Mouse (Mus musculus) left cerebral cortex, adult 2 months (tissue): ENCODE measurements around the gene Slc17a9. TPM values are rescaled to one million over a fixed set of nuclear protein-coding genes. Genes with fewer than 3 reads are reported as not detected.

Experiments used
- DNase-seq, 2 experiments: peaks; one replicate each; pipeline ENCODE4 v3.0.0; 2021 to 2022; ENCODE audit warnings: low spot score in 2 of 2, mixed read lengths in 1 of 2; ENCODE audit errors: extremely low spot score in 1 of 2
- H3K27ac ChIP-seq: fragments of 200-600 bp; 2 replicates; pipeline ENCODE4 v1.8.1; 2022
- H3K4me3 ChIP-seq: fragments of 200-600 bp; 2 replicates; pipeline ENCODE4 v1.8.1; 2022
- CTCF ChIP-seq: fragments of 200-600 bp; IDR thresholded peaks from 2 replicates; pipeline ENCODE4 v1.8.1; 2022; ENCODE audit warnings: antibody characterized with exemption, mild to moderate bottlenecking, moderate library complexity
- intact Hi-C: fragments of 180-260 bp; cut with DNase I; formaldehyde crosslinking; loops from one replicate; pipeline ENCODE4 v1.15.1; 2025
- total RNA-seq, 2 experiments: library from RNA; stranded (reverse); gene quantifications; 2 replicates each; pipeline ENCODE4 v1.2.3; 2021

The Slc17a9 gene
- total RNA-seq, 2 experiments from 2014 or later = 0.57 TPM; not detected in 1

GRCm38 (mm10) chr2:180701767-180702621 is 23.1 kb upstream of the Slc17a9 start:
- intact Hi-C loops = loop anchor here (1.0 kb wide), 1 partner anchor 8 kb away; the partner anchor contains the start of gene Gid8
- H3K4me3 ChIP-seq = peak overlapping the region; percentile 82
- peak; percentile 91 to 92 for DNase-seq
- no peak; the same call in 1 of the 2 replicates for TF ChIP-seq CTCF
- H3K27ac ChIP-seq = peak overlapping the region; percentile 98

- Histone ChIP-seq H3K27ac (peak overlapping the region; percentile 98), H3K4me3 (peak overlapping the region; percentile 82)
- intact Hi-C loops = loop anchor here (1.0 kb wide), 1 partner anchor 8 kb away; the partner anchor contains the start of gene Gid8
- TF ChIP-seq CTCF = no peak; the same call in 1 of the 2 replicates
- DNase-seq = no peak
Observed at GRCm38 (mm10) chr2:180702701-180703149, 22.3 kb upstream of the Slc17a9 start.

GRCm38 (mm10) chr2:180703175-180703574 is 21.9 kb upstream of the Slc17a9 start:
- Histone ChIP-seq H3K4me3 (no peak overlapping the region), H3K27ac (no peak overlapping the region)
- no peak for DNase-seq
- no peak for TF ChIP-seq CTCF
- intact Hi-C loops = no loop called here

- no peak for TF ChIP-seq CTCF
- intact Hi-C loops = no loop called here
- DNase-seq = no peak
- Histone ChIP-seq H3K4me3 (no peak overlapping the region), H3K27ac (no peak overlapping the region)
Observed at GRCm38 (mm10) chr2:180703645-180704359, 21.3 kb upstream of the Slc17a9 start.

GRCm38 (mm10) chr2:180704591-180704990 is 20.5 kb upstream of the Slc17a9 start:
- no peak overlapping the region for H3K27ac ChIP-seq
- H3K4me3 ChIP-seq = no peak overlapping the region
- no peak for DNase-seq
- TF ChIP-seq CTCF = no peak
- intact Hi-C loops = no loop called here

GRCm38 (mm10) chr2:180705066-180705465 is 20.0 kb upstream of the Slc17a9 start:
- no peak for DNase-seq
- intact Hi-C loops = no loop called here
- no peak for TF ChIP-seq CTCF
- no peak overlapping the region for H3K27ac ChIP-seq
- H3K4me3 ChIP-seq = no peak overlapping the region

- Histone ChIP-seq H3K4me3 (no peak overlapping the region), H3K27ac (no peak overlapping the region)
- DNase-seq = no peak
- intact Hi-C loops = no loop called here
- no peak; the same call in 1 of the 2 replicates for TF ChIP-seq CTCF
Observed at GRCm38 (mm10) chr2:180705975-180706374, 19.1 kb upstream of the Slc17a9 start.

GRCm38 (mm10) chr2:180709023-180709922 is 15.8 kb upstream of the Slc17a9 start:
- intact Hi-C loops = no loop called here
- Histone ChIP-seq H3K4me3 (peak overlapping the region; percentile 94), H3K27ac (peak overlapping the region; percentile 91)
- DNase-seq = no peak
- TF ChIP-seq CTCF = no peak

GRCm38 (mm10) chr2:180709923-180710272 is 15.2 kb upstream of the Slc17a9 start, which contains the start of the genes Dido1 and Gid8:
TSS of gene Dido1 (minus strand) at chr2:180709999.
TSS of gene Gid8 (plus strand) at chr2:180710117.
- peak; percentile 97 for DNase-seq
- TF ChIP-seq CTCF = no peak
- intact Hi-C loops = loop anchor here (1.0 kb wide), 1 partner anchor 8 kb away; no protein-coding TSS in a partner anchor
- Histone ChIP-seq H3K4me3 (peak within 1 kb of the TSS; percentile 94), H3K27ac (peak within 1 kb of the TSS; percentile 91)

- intact Hi-C loops = loop anchor here (1.0 kb wide), 1 partner anchor 8 kb away; no protein-coding TSS in a partner anchor
- peak in 1 of 2 experiments; percentile 69 for DNase-seq
- Histone ChIP-seq H3K4me3 (peak overlapping the region; percentile 94), H3K27ac (peak overlapping the region; percentile 90)
- no peak for TF ChIP-seq CTCF
Observed at GRCm38 (mm10) chr2:180710276-180711155, 14.5 kb upstream of the Slc17a9 start.
